Mouse (Mus musculus): Measurements from ENCODE around the gene Ece1. TPM values are rescaled to one million over a fixed set of nuclear protein-coding genes. Genes with fewer than 3 reads are reported as not detected.

Ece1 gene
- polyA plus RNA-seq, 1 experiment from 2014 or later, result 10.8 TPM

DNA sequence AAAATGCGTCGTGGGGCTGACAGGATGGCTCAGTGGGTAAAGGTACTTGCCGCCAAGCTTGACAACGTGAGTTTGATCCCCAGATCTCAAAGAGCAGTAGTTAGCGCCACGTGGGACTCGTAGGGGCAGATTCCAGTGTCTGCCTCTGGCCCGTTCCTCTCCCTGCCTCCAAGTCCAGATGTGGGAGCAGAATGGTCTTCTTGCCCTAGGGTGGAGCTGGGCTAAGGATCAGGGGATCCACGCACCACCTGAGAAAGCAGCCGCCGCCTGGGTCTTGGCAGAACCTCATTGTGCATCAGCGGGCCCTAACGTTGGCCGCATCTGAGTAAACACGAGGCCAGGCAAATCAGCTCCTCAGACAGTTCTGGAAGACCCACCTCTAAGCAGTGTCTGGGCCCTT is 61.0 kb downstream of the Ece1 start:
- no peak overlapping the region for H3K4me3 ChIP-seq
- no peak overlapping the region for H3K27ac ChIP-seq
- peaks cover 44% of the 10 kb centered on the region for H3K4me1 ChIP-seq
- no peaks in the 10 kb centered on the region for H3K36me3 ChIP-seq (ENCODE audit: poor library complexity, severe bottlenecking)
- H3K9ac ChIP-seq, result no peak overlapping the region
- H3K4me2 ChIP-seq, result no peak overlapping the region
- H3K9me3 ChIP-seq (replicated peaks), result no peaks in the 10 kb centered on the region
- no peak for ATAC-seq
- 89% methylated on average over 15 of the region's 15 CpGs for WGBS
- H3K27me3 ChIP-seq, result peaks cover 38% of the 10 kb centered on the region

DNA sequence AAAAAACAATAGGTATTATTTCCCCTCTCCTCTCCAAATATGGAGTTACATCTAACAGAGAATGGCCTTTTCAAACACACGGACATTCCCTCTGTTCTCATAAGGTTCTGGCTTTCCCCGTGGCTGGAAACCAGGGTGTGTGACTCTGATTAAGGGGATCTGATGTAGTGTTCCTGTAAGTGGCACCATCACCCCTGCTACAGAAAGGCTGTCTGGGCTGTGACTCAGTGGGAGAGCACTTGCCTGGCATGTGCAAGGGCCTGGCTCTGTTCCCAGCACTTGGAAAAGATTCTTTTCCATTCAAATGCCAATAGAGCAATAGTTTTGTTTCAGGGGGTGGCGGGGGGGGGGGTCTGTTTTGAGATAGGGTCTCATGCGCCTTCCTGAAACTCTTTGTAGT is 63.1 kb downstream of the Ece1 start:
- no peak overlapping the region for H3K9ac ChIP-seq
- H3K4me3 ChIP-seq, result no peak overlapping the region
- H3K9me3 ChIP-seq (replicated peaks), result no peaks in the 10 kb centered on the region
- H3K27ac ChIP-seq, result no peak overlapping the region
- H3K4me1 ChIP-seq, result peaks cover 34% of the 10 kb centered on the region
- H3K36me3 ChIP-seq (ENCODE audit: poor library complexity, severe bottlenecking), result no peaks in the 10 kb centered on the region
- no peak for ATAC-seq
- H3K27me3 ChIP-seq, result peaks cover 51% of the 10 kb centered on the region
- no peak overlapping the region for H3K4me2 ChIP-seq
- 54% methylated on average over 4 of the region's 4 CpGs for WGBS

DNA sequence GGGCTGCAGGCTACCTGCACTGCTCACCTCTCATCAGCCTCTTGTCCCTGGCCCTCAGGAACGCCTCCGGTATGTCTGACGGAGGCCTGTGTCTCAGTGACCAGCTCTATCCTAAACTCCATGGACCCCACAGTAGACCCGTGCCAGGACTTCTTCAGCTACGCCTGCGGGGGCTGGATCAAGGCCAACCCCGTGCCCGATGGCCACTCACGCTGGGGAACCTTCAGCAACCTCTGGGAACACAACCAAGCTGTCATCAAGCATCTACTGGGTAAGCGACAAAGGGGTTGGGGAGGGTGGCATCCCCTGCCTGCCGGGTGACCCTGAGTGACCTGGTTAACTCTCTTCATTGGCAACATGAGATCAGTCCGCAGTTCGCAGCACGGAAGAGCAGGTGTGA is 64.1 kb downstream of the Ece1 start:
- Histone ChIP-seq H3K36me3 (ENCODE audit: poor library complexity, severe bottlenecking) (no peaks in the 10 kb centered on the region), H3K4me1 (peaks cover 35% of the 10 kb centered on the region), H3K27ac (no peak overlapping the region; the same call in 1 of the 2 replicates), H3K9ac (no peak overlapping the region), H3K9me3 (replicated peaks) (no peaks in the 10 kb centered on the region), H3K4me2 (no peak overlapping the region), H3K4me3 (no peak overlapping the region), H3K27me3 (peaks cover 51% of the 10 kb centered on the region)
- no peak for ATAC-seq
- 87% methylated on average over 14 of the region's 14 CpGs for WGBS

DNA sequence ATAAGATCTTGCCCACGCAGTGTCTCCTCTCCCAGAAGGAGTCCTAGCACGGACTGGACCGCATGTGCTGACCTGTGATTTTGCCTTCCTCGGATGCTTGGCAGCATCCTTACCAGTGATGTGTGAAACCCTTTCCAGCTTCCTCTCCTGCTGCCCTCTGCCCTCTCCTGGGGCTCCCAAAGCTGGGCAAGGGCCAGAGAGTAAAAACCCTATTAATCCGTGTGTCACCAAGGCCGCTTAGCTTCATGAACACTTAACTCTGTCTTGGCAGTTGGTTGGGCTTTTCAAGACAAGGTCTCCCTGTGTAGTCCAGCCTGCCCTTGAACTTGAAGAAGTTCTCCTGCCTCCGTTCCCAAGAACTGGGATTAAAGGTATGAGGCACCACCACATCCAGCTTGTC is 65.1 kb downstream of the Ece1 start:
- ATAC-seq, result no peak
- Histone ChIP-seq H3K4me1 (peaks cover 43% of the 10 kb centered on the region), H3K36me3 (ENCODE audit: poor library complexity, severe bottlenecking) (no peaks in the 10 kb centered on the region), H3K27me3 (peaks cover 48% of the 10 kb centered on the region), H3K4me2 (no peak overlapping the region), H3K27ac (no peak overlapping the region), H3K4me3 (no peak overlapping the region), H3K9me3 (replicated peaks) (no peaks in the 10 kb centered on the region), H3K9ac (no peak overlapping the region)
- WGBS, result 83% methylated on average over 7 of the region's 7 CpGs

DNA sequence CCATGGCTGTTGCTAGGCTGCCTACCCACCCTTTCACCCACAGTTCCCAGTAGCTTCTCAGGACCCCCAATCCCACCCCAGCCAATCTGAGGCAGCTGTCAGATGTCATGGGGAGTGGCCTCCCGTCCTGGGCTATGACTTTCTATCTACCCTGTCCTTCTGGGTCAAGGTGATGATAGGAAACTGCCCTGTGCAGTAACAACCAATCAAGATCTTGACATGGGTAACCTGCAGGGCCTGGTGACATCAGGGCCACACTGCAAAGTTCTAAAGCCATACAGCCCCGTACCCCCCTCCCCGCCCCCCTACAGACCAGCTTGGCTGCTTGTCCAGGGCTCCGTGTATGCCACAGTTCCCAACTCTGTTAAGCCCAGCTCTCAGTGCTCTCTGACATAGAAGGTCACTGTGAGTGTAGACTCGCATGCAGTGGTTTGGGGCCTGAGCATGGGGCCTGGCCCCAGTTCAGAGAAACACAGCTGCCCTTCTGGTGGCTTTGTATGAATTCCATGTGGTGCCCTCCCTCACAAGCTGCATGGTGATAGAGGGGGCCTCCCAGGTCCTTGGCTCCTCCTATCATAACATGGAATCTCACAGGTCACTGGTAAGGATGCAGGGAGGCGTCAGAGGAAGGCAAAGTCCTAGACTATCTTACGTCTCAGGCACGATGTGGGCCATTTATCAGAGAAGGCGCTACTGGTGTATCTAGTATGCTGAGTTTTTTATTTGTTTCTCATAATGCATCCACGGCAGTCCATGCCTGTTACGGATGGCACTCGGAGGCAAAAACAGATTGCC is 65.9 kb downstream of the Ece1 start:
- Histone ChIP-seq H3K27ac (no peak overlapping the region), H3K36me3 (ENCODE audit: poor library complexity, severe bottlenecking) (no peaks in the 10 kb centered on the region), H3K27me3 (peaks cover 55% of the 10 kb centered on the region), H3K9me3 (replicated peaks) (no peaks in the 10 kb centered on the region), H3K4me1 (peaks cover 50% of the 10 kb centered on the region), H3K4me2 (no peak overlapping the region), H3K4me3 (no peak overlapping the region), H3K9ac (no peak overlapping the region)
- ATAC-seq, result no peak
- WGBS, result 87% methylated on average over 12 of the region's 12 CpGs

DNA sequence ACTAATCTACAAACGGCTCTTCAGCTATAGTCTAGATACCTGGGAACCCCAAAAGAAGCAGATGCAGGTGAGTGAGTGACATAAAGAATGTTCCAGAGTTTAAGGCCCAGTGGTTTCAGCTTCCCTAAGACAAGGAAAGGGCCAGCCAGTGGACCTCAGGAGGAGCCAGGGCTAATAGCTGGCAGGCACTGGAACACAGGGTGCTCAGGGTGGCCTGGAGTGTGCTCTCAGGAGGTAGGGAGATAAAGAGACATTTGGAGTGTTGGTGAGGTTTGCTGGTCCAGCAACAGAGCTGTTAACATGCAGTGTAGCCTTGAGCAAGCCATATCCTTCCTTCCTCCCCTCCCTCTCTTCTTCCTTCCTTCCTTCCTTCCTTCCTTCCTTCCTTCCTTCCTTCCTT is 66.8 kb downstream of the Ece1 start:
- Histone ChIP-seq H3K27me3 (peaks cover 48% of the 10 kb centered on the region), H3K9ac (no peak overlapping the region), H3K4me2 (no peak overlapping the region), H3K9me3 (replicated peaks) (no peaks in the 10 kb centered on the region), H3K36me3 (ENCODE audit: poor library complexity, severe bottlenecking) (no peaks in the 10 kb centered on the region), H3K4me3 (no peak overlapping the region), H3K4me1 (peaks cover 54% of the 10 kb centered on the region), H3K27ac (no peak overlapping the region)
- ATAC-seq, result no peak
- WGBS, result 77% methylated on average over 1 of the region's 1 CpGs

DNA sequence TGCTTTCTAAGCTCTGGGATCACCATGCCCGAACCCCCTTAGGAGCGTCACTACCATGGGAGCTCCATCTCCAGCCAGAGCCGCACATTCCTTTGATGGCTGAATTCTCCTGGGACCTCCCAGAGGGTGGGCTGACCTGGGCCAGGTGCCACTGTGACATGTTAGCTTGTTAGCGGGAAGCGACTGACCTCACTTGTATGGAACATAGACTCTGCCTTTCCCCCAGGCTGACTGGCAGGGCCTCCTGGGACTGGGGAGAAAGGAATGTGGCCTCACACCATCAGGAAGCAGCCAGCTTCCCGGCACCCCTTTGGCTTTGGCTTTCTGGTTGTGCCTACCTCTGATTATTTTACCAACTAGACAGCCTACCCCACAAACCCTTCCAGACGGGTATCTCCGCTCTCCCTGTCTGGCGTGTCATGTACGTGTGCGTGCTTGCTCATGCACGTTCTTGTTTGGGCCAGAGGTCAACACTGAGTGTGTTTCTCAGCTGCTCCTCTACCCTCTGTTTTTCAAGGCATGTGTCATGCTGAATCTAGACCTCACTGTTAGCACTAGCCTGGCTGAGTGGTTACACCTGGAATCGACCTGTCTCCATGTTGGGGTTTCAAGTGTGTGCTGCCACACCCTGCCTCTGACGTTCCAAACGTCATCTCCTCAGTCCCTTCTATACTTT is 67.4 kb downstream of the Ece1 start:
- Histone ChIP-seq H3K9ac (no peak overlapping the region), H3K27me3 (peaks cover 46% of the 10 kb centered on the region), H3K36me3 (ENCODE audit: poor library complexity, severe bottlenecking) (no peaks in the 10 kb centered on the region), H3K4me1 (peaks cover 54% of the 10 kb centered on the region), H3K27ac (no peak overlapping the region), H3K9me3 (replicated peaks) (no peaks in the 10 kb centered on the region; the same call in 1 of the 2 replicates), H3K4me2 (no peak overlapping the region), H3K4me3 (no peak overlapping the region)
- 81% methylated on average over 15 of the region's 15 CpGs for WGBS
- no peak for ATAC-seq

DNA sequence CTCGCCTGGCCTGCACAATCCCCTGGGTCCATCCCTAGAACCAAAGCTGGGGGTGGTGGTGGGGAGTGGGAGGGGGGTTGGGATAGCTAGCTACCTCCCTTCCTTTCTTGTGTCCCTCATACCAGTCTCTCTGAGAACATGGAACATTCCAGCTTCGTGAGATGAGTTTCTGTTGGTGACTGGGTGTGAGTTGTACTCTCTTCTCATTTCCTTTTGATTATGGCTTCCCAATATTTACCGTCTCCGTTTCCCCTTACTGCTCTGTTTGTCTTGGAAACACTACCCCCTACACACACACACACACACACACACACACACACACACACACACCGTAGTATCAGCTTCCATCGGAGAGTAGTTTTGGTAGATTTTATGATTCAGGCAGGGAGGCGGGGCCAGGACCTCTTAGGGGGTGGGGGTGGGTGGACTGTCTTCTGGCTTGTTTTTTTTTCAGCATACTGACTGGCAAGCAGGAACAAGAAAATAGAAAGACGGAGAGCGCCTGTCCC is 68.5 kb downstream of the Ece1 start:
- H3K4me1 ChIP-seq, result peaks cover 46% of the 10 kb centered on the region
- peaks cover 46% of the 10 kb centered on the region for H3K27me3 ChIP-seq
- H3K36me3 ChIP-seq (ENCODE audit: poor library complexity, severe bottlenecking), result peaks cover 10% of the 10 kb centered on the region
- 10% methylated on average over 9 of the region's 9 CpGs for WGBS
- ATAC-seq, result peak; percentile 60; the same call in 1 of the 2 replicates
- peak overlapping the region; percentile 36 for H3K4me2 ChIP-seq
- peak overlapping the region; percentile 90 for H3K27ac ChIP-seq
- H3K4me3 ChIP-seq, result no peak overlapping the region
- no peak overlapping the region for H3K9ac ChIP-seq
- H3K9me3 ChIP-seq (replicated peaks), result no peaks in the 10 kb centered on the region; the same call in 1 of the 2 replicates

DNA sequence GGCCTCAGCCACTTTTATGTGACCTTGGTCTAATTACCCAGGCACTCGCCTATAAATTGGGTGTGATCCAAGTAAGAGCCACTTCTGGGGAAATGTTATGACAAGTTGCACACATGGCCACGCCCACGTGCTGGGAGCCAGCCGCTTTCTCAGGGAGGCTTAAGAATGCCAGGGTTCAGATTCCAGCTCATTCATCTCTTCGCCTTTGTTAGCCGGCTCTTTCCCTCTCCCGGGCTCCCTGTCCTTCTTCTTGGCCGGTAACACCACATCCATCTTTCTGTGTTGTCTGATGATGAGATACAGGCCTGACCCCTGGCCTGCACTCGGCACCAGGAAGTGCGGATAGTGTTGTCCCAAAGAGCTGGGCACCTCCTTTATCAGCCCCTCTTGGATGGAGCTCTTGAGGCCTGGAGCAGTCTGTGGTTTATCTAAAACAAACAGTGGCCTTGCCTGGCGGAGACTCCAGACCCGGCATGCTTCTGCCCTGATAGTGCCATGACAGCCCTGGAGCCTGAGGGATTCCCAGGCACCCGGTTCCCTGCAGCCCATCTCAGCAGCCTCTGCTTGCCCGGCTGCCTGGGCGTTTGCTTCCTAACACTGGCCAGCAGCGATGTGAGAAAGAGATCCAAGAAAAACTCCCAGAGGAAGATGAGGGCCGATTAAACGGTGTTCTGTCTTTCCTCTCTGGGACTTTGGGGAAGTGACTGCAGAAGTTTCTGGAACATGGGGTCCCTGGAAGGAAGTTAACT is 69.1 kb downstream of the Ece1 start:
- peak overlapping the region; percentile 36 for H3K4me2 ChIP-seq
- peaks cover 43% of the 10 kb centered on the region for H3K27me3 ChIP-seq
- peak overlapping the region; percentile 34; the same call in 1 of the 2 replicates for H3K9ac ChIP-seq
- 12% methylated on average over 18 of the region's 18 CpGs for WGBS
- H3K4me3 ChIP-seq, result no peak overlapping the region
- peak overlapping the region; percentile 90 for H3K27ac ChIP-seq
- ATAC-seq, result peak; percentile 76
- H3K36me3 ChIP-seq (ENCODE audit: poor library complexity, severe bottlenecking), result peaks cover 12% of the 10 kb centered on the region
- no peaks in the 10 kb centered on the region; the same call in 1 of the 2 replicates for H3K9me3 ChIP-seq (replicated peaks)
- peaks cover 40% of the 10 kb centered on the region for H3K4me1 ChIP-seq

DNA sequence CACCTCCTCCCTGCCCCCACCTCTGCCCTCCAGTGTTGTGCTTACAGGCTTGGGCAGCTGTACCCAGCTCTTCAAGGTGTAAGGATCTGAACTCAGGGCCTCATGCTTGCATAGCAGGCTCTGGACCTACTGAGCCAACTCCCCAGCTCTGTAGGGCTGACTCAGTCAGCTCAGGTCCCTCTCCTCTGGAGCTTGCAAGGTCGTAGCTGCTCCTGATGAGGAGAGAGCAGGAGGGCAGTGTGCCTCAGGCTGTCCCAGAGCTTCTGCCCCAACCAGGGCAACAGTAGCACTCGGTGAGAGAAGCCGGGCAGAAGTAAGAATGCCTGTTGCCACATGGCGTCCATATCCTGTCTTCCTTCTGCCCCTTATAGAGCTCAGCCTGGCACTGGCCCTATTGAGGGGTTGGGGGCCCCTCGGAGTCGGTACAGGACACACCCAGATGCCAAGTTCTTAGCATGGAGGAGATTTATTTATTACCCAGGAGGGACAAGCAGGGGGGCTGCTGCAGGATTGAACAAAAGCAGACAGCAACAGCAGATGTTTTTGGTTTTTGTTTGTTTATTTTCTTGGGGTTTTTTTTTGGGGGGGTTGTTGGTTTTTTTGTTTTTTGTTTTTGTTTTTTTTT is 70.6 kb downstream of the Ece1 start:
- Histone ChIP-seq H3K27me3 (peaks cover 31% of the 10 kb centered on the region), H3K4me3 (no peak overlapping the region), H3K4me2 (no peak overlapping the region), H3K9ac (0 out of 2 replicates have a peak overlapping the region, but pooled peaks have one; percentile 14), H3K36me3 (ENCODE audit: poor library complexity, severe bottlenecking) (peaks cover 26% of the 10 kb centered on the region), H3K4me1 (peaks cover 38% of the 10 kb centered on the region), H3K9me3 (replicated peaks) (no peaks in the 10 kb centered on the region; the same call in 1 of the 2 replicates), H3K27ac (no peak overlapping the region; the same call in 1 of the 2 replicates)
- WGBS, result 59% methylated on average over 6 of the region's 6 CpGs
- ATAC-seq, result no peak

DNA sequence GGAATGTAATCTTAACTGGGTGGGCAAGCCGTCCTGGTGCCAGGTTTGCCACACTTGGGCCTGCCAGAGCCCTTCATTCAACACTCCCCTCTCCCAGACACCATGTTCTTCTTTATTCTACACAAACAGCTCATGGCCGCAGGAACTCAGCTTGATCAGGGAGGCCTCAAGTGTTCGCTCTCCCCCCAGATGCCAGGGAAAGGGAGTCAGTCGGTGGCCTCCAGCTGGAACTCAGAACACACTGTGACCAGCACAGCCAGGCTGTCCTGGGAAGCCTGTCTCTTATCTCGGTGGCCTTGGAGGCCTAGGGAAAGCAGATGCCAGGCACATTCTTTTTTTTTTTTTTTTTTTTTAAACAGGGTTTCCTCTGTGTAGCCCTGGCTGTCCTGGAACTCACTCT is 71.3 kb downstream of the Ece1 start:
- Histone ChIP-seq H3K27me3 (peaks cover 25% of the 10 kb centered on the region), H3K36me3 (ENCODE audit: poor library complexity, severe bottlenecking) (peaks cover 30% of the 10 kb centered on the region), H3K9me3 (replicated peaks) (no peaks in the 10 kb centered on the region; the same call in 1 of the 2 replicates), H3K27ac (no peak overlapping the region), H3K4me2 (no peak overlapping the region), H3K9ac (no peak overlapping the region), H3K4me1 (peaks cover 38% of the 10 kb centered on the region), H3K4me3 (no peak overlapping the region)
- no peak for ATAC-seq
- 77% methylated on average over 5 of the region's 5 CpGs for WGBS
